Mouse (Mus musculus): ENCODE results near the gene Mob3a. TPM values are rescaled to one million over a fixed set of nuclear protein-coding genes. Genes with fewer than 3 reads are reported as not detected.
A peak's percentile ranks its signal among the peaks of the same experiment; 100 is the strongest.

Gene Mob3a
- polyA plus RNA-seq, 1 experiment: 34.2 TPM

GRCm38 (mm10) chr10:80661149-80661548, 40.6 kb downstream of the Mob3a start:
- no peaks in the 10 kb centered on the region for H3K79me2 ChIP-seq (ENCODE audit: control insufficient read depth, insufficient read depth)
- H3ac ChIP-seq (ENCODE audit: control insufficient read depth, insufficient read length, low read depth): no peak overlapping the region
- peaks cover 5% of the 10 kb centered on the region for H3K36me3 ChIP-seq (ENCODE audit: control insufficient read depth, insufficient read depth)
- TF ChIP-seq CTCF (IDR thresholded peaks at IDR 0.05; ENCODE audit: control insufficient read depth, insufficient read depth, insufficient read length): peak; percentile 39
- no peak for TF ChIP-seq FOSL1 (IDR thresholded peaks at IDR 0.05; ENCODE audit: insufficient read depth, low read length, poor library complexity, severe bottlenecking)
- H3K27me3 ChIP-seq (ENCODE audit: control insufficient read depth, insufficient read depth, insufficient read length): no peaks in the 10 kb centered on the region
- H3K79me3 ChIP-seq (ENCODE audit: low read depth): no peaks in the 10 kb centered on the region
- no peak overlapping the region for H3K4me3 ChIP-seq (ENCODE audit: insufficient read depth, poor library complexity, severe bottlenecking)

- Histone ChIP-seq H3K27me3 (ENCODE audit: control insufficient read depth, insufficient read depth, insufficient read length) (no peaks in the 10 kb centered on the region), H3K79me2 (ENCODE audit: control insufficient read depth, insufficient read depth) (peaks cover 18% of the 10 kb centered on the region), H3K4me3 (ENCODE audit: insufficient read depth, poor library complexity, severe bottlenecking) (peak overlapping the region; percentile 25), H3K36me3 (ENCODE audit: control insufficient read depth, insufficient read depth) (no peaks in the 10 kb centered on the region), H3ac (ENCODE audit: control insufficient read depth, insufficient read length, low read depth) (peak overlapping the region; percentile 59), H3K79me3 (ENCODE audit: low read depth) (peaks cover 7% of the 10 kb centered on the region)
- TF ChIP-seq MAX (IDR thresholded peaks at IDR 0.05): peak; percentile 51
- TF ChIP-seq CEBPB (IDR thresholded peaks at IDR 0.05; ENCODE audit: low read depth): no peak
These were observed 42.6 kb downstream of the Mob3a start for GRCm38 (mm10) chr10:80659213-80659612.

- peaks cover 21% of the 10 kb centered on the region for H3K79me2 ChIP-seq (ENCODE audit: control insufficient read depth, insufficient read depth)
- H3K27me3 ChIP-seq (ENCODE audit: control insufficient read depth, insufficient read depth, insufficient read length): no peaks in the 10 kb centered on the region
- H3K36me3 ChIP-seq (ENCODE audit: control insufficient read depth, insufficient read depth): no peaks in the 10 kb centered on the region
- H3ac ChIP-seq (ENCODE audit: control insufficient read depth, insufficient read length, low read depth): no peak overlapping the region
- H3K79me3 ChIP-seq (ENCODE audit: low read depth): peaks cover 7% of the 10 kb centered on the region
- TF ChIP-seq CTCF (IDR thresholded peaks at IDR 0.05; ENCODE audit: control insufficient read depth, insufficient read depth, insufficient read length) (no peak), USF1 (IDR thresholded peaks at IDR 0.05; ENCODE audit: low read depth) (no peak), FOSL1 (IDR thresholded peaks at IDR 0.05; ENCODE audit: insufficient read depth, low read length, poor library complexity, severe bottlenecking) (no peak), CEBPB (IDR thresholded peaks at IDR 0.05; ENCODE audit: low read depth) (no peak), MYOD1 (IDR thresholded peaks at IDR 0.05; ENCODE audit: control insufficient read depth, insufficient read length, low read depth) (no peak), MAX (IDR thresholded peaks at IDR 0.05) (no peak), MYOG (IDR thresholded peaks at IDR 0.05; ENCODE audit: control insufficient read depth, extremely low read depth, insufficient read length) (no peak)
- no peak overlapping the region for H3K4me3 ChIP-seq (ENCODE audit: insufficient read depth, poor library complexity, severe bottlenecking)
These were observed 43.0 kb downstream of the Mob3a start for GRCm38 (mm10) chr10:80658841-80659202.

GRCm38 (mm10) chr10:80658194-80658840, 43.5 kb downstream of the Mob3a start:
- H3K36me3 ChIP-seq (ENCODE audit: control insufficient read depth, insufficient read depth): no peaks in the 10 kb centered on the region
- no peak overlapping the region for H3K4me3 ChIP-seq (ENCODE audit: insufficient read depth, poor library complexity, severe bottlenecking)
- H3K79me2 ChIP-seq (ENCODE audit: control insufficient read depth, insufficient read depth): peaks cover 26% of the 10 kb centered on the region
- no peaks in the 10 kb centered on the region for H3K27me3 ChIP-seq (ENCODE audit: control insufficient read depth, insufficient read depth, insufficient read length)
- H3K79me3 ChIP-seq (ENCODE audit: low read depth): peaks cover 7% of the 10 kb centered on the region
- H3ac ChIP-seq (ENCODE audit: control insufficient read depth, insufficient read length, low read depth): no peak overlapping the region
- TF ChIP-seq FOSL1 (IDR thresholded peaks at IDR 0.05; ENCODE audit: insufficient read depth, low read length, poor library complexity, severe bottlenecking): no peak
- no peak for TF ChIP-seq CEBPB (IDR thresholded peaks at IDR 0.05; ENCODE audit: low read depth)
- no peak for TF ChIP-seq MAX (IDR thresholded peaks at IDR 0.05)
- TF ChIP-seq MYOD1 (IDR thresholded peaks at IDR 0.05; ENCODE audit: control insufficient read depth, insufficient read length, low read depth): no peak
- TF ChIP-seq USF1 (IDR thresholded peaks at IDR 0.05; ENCODE audit: low read depth): no peak
- no peak for TF ChIP-seq MYOG (IDR thresholded peaks at IDR 0.05; ENCODE audit: control insufficient read depth, extremely low read depth, insufficient read length)
- no peak for TF ChIP-seq CTCF (IDR thresholded peaks at IDR 0.05; ENCODE audit: control insufficient read depth, insufficient read depth, insufficient read length)

- Histone ChIP-seq H3K4me3 (ENCODE audit: insufficient read depth, poor library complexity, severe bottlenecking) (peak within 1 kb of the TSS; percentile 89), H3K27me3 (ENCODE audit: control insufficient read depth, insufficient read depth, insufficient read length) (no peaks in the 10 kb centered on the region), H3K36me3 (ENCODE audit: control insufficient read depth, insufficient read depth) (no peaks in the 10 kb centered on the region), H3ac (ENCODE audit: control insufficient read depth, insufficient read length, low read depth) (peak within 1 kb of the TSS; percentile 100), H3K79me2 (ENCODE audit: control insufficient read depth, insufficient read depth) (peaks cover 38% of the 10 kb centered on the region), H3K79me3 (ENCODE audit: low read depth) (peaks cover 7% of the 10 kb centered on the region)
- no peak for TF ChIP-seq CEBPB (IDR thresholded peaks at IDR 0.05; ENCODE audit: low read depth)
- no peak for TF ChIP-seq FOSL1 (IDR thresholded peaks at IDR 0.05; ENCODE audit: insufficient read depth, low read length, poor library complexity, severe bottlenecking)
- no peak for TF ChIP-seq MYOD1 (IDR thresholded peaks at IDR 0.05; ENCODE audit: control insufficient read depth, insufficient read length, low read depth)
- TF ChIP-seq CTCF (IDR thresholded peaks at IDR 0.05; ENCODE audit: control insufficient read depth, insufficient read depth, insufficient read length): no peak
- no peak for TF ChIP-seq USF1 (IDR thresholded peaks at IDR 0.05; ENCODE audit: low read depth)
- no peak for TF ChIP-seq MAX (IDR thresholded peaks at IDR 0.05)
- TF ChIP-seq MYOG (IDR thresholded peaks at IDR 0.05; ENCODE audit: control insufficient read depth, extremely low read depth, insufficient read length): no peak
These were observed 44.7 kb downstream of the Mob3a start, which contains the start of gene Btbd2 for GRCm38 (mm10) chr10:80656863-80657623. Gene Btbd2, minus strand, starts transcription at chr10:80657071.

Measured in C2C12 (cell line).